Mouse (Mus musculus): ENCODE measurements around the gene Ly6g6e.

Gene Ly6g6e

DNA sequence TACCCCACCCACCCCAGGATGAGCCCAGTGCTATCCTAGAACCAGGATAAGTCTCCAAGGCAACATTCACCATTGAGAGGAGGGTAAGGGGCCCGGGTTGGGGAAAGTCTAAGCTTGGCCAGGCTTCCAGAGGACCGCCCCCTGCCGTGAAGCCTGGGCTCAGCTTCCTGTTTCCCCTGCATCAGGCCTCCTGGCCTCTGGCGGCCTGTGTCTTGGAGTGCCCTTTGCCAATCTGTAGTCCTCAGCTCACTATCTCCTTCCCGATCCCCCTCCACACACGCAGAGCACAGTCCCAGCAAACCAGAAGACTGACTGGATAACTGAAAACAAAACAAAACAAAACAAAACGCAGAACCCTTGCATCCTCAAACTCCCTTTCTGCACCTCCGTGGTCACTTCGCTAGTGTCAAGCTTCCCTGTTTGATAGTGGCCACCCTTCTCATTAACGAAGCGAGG, 27.1 kb upstream of the Ly6g6e start, which contains the start of gene Clic1:
TSS of gene Clic1 (plus strand) at position 406 of the 456 bp plus-strand sequence.
- DNase-seq (ENCODE audit: low read depth) = peak; percentile 90

DNA sequence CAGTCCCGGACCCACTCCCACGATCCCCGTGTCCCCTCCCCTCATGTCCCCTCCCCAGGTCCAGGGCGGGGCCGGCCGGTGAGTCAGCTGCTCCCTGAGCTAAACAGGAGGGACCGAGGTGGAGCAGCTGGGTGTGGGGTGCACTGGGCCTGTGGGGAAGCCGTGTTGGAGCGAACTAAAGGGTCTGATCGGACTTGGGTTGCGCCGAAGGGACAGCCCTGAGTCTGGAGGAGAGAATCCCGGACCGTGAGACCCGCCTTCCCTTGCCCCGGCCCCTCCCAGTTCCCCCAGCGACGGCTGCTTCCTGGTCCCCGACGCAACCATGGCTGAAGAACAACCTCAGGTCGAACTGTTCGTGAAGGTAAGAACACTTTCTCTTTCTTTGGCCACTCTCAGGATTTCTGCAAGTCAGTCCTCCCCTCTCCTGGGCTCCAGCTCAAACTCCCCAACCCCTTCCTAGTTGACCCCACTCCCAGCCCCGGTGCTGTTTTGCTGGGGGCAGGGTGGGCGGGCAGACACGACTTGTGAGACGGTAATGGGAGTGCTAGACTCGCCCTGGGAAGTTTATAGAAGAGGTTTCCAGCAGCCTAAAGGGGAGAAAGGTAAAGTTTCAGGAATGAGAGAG, 26.5 kb upstream of the Ly6g6e start:
- peak; percentile 88 for DNase-seq (ENCODE audit: low read depth)

- peak; percentile 90 for DNase-seq (ENCODE audit: low read depth)
Observed at GRCm38 (mm10) chr17:35051156-35052086, 25.3 kb upstream of the Ly6g6e start.

DNA sequence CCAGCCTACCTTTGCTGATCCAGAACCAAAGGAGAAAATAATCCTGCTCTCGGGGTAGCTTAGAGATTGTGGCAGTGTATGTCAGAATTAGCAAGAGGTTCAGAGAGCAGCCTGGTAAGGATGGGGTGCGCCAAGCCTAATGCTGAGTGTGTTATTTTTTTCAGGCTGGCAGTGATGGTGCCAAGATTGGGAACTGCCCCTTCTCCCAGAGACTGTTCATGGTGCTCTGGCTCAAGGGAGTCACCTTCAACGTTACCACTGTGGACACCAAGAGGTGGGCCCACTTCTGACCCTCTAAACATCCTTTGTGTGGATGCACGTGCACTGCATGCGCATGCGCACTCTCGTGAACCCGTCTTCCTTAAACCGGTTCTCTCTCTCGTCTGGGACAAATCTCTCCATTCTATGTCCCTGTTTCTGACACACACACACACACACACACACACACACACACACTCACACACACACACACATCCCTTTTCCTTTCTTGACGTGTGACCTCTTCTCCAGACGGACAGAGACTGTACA, 24.4 kb upstream of the Ly6g6e start:
- DNase-seq (ENCODE audit: low read depth) = no peak

DNA sequence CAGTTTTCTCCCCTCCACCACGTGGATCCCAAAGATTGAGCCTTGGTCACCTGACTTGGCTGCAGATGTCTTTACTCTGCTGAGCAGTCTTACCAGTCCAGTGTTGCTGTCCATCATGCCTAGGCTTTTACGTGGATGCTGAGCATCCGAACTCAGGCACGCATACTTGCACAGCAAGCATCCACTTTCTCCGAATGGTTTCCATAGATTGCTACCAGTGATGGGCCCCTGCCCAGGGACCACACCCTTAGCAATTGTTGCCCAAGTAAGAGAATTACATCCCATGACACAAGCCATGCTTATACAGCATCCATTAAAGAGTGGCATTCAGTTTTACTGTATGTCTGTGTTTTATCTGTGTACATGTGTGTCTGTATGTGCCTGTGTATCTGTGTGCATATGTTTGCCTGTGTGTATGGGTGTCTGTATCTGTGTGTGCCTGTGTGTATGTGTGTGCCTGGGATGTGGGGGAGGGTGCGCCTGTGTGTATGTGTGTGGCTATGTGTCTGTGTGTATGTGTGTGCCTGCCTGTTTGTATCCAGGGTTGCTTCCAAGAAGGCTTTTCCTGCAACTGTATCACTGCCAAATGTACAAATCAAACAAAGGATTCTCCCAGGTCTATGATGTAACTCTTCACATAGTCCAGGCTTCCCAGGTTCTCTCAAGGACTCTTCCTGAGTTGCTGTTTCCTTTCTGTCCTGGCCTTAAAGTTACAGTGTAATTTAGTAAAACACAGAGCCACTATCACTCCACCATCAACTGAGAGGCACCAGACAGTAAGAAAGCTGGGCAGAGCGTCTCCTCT, 20.8 kb upstream of the Ly6g6e start:
- no peak for DNase-seq (ENCODE audit: low read depth)

GRCm38 (mm10) chr17:35057090-35057489, 19.6 kb upstream of the Ly6g6e start:
- DNase-seq (ENCODE audit: low read depth) = no peak

- DNase-seq (ENCODE audit: low read depth) = no peak
Observed at GRCm38 (mm10) chr17:35058316-35058715, 18.4 kb upstream of the Ly6g6e start.

- DNase-seq (ENCODE audit: low read depth) = peak; percentile 96
Observed at GRCm38 (mm10) chr17:35058911-35059892, 17.5 kb upstream of the Ly6g6e start, which contains the start of gene Ddah2. Gene Ddah2 (plus strand): TSS chr17:35059035.

DNA sequence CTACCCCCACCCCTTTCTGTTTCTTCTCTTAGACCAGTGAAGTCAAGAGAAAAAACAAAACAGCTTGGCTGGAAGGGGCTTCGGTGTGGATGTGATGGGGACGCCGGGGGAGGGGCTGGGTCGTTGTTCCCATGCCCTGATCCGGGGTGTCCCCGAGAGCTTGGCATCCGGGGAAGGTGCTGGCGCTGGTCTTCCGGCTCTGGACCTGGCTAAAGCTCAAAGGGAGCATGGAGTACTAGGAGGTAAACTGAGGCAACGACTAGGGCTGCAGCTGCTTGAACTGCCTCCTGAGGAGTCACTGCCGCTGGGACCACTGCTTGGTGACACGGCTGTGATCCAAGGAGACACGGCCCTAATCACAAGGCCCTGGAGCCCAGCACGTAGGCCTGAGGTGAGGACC, 16.6 kb upstream of the Ly6g6e start:
- no peak for DNase-seq (ENCODE audit: low read depth)

GRCm38 (mm10) chr17:35060737-35061297, 15.9 kb upstream of the Ly6g6e start:
- peak; percentile 53 for DNase-seq (ENCODE audit: low read depth)

GRCm38 (mm10) chr17:35061299-35061698, 15.4 kb upstream of the Ly6g6e start:
- DNase-seq (ENCODE audit: low read depth) = no peak

- peak; percentile 46 for DNase-seq (ENCODE audit: low read depth)
Observed at GRCm38 (mm10) chr17:35063466-35063865, 13.2 kb upstream of the Ly6g6e start.

GRCm38 (mm10) chr17:35064378-35064877, 12.3 kb upstream of the Ly6g6e start:
- no peak for DNase-seq (ENCODE audit: low read depth)

DNA sequence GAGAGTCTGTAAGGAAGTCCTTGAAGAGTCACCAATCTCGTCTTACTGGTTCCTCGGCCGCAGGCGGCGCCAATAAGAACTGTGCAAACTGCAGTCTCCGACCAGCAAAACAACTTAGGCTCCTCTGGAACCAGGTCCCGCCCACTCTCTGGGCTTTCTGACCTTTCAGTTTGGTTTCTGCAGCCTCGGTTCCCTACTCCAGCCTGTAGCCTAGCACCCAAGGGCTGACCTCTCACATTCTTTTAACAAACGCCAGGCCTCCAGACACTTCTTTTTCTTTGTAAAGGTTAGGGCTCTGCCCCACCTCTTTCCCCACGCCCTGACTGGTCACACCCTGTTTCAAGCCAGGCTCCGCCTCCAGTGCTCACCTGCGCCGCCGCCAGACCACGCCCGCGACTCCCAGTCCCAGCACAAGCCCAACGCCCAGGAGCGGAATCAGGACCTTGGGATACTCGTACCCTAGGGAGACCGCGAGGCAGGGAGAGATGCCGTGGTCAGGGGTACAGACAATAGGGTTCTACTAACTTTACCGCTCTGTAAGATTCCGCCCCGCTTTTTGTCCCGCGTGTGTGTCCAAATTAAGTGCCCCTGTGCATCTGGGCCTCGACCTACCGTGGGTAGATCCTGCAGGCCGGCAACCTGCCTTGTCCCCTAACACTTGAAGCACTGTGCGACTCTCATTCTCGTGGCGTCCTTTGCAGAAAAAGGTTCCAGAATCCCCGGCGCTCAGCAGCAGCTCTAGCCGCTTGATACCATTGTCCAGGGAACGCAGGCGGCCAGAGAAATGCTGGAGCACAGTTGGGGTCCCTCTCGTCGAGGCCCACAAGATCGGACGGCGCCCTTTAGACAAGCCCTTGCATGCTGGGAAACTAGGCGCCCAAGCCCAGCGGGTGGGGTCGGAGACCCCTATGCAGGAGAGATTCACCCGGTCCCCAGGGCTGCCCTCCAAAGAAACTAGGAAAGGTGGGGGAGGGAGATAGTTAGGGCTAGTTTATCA, 11.5 kb upstream of the Ly6g6e start, which contains the start of gene Ly6g6c:
TSS of gene Ly6g6c (plus strand) at position 438 of the 997 bp plus-strand sequence.
- DNase-seq (ENCODE audit: low read depth) = no peak

DNA sequence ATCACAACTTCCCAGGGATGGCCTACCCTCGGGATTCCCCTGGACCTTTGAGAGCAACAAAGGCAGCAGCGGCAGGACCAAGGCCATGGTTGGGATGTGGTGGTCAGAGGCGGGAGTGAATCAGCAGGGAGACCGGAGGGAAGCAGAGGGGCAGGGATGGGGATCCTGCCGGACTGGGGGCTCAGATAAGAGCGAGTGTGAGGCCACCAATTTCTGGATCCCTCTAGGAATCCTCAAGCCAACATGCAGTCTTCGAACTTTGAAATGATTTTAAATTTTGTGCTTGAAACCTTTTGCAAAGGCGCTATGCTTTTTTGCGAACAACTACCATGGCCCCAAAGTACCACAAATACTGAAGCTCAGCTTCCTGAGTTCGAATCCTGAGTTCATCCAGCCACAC, 10.6 kb upstream of the Ly6g6e start, which contains the start of gene Mpig6b:
TSS of gene Mpig6b (minus strand) at position 101 of the 400 bp plus-strand sequence.
- DNase-seq (ENCODE audit: low read depth) = no peak

DNA sequence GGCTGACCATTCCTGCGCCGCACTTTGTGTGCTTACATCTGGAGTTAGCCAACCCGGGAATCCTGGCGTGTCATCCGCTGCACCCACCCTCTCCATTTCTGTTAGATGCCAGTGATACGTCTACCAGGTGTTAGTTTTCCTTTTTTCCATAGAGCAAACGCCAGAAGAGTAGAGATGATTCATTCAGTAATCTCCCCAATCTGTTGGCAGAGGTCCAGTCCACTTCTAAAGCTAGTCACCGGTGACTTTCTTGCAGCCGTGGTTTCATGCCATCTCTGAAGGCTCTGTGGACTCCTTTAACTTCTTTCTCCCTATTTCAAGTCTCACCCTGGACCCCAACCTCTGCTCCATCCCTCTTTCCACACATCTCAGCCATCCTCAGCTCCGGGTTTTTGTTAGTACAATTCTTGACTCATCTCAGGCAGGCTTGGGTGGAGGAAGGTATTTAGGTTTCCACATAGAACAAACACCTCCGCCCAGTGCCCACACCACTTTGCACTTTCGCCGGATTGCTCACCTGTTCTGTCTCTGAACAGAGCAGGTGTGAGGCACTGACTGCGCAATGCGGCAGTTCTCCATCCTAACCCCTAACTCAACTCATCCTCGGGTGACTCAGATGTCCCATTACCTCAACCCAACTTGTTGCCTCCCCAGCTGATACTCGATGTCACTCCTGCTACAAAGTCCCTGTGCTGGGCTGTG, 8.3 kb upstream of the Ly6g6e start:
- DNase-seq (ENCODE audit: low read depth) = peak; percentile 52

DNA sequence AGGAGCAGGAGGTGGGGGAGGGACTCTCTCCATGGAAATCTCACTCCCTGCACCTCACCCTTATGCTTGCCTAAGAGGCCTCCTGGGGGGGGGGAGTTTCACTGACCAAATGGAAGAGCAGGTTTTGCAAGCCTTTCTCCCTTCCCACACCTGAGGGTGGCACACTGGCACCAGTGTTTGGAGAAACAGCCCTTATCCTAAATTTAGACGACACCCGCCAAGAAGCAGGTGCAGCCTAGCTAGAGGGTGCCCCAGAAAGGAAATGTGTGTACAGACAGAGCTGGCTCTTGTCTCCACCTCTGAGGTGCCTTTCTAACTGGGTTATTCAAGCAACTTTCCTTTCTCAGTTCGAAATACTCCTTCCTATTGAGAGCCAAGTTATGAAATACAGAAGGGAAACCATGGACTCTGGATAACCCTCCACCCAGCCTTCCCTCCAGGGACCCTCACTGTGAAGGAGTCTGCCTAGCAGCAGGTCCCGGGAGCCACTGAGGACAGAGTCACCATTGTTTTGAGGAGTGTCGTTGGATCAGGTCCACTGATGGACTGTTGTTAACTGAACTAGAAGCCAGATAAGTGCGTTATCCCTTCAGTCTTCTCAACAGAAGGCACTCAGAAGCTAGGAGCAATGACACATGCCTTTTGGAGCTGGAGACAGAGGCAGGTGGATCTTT, 6.0 kb upstream of the Ly6g6e start:
- peak; percentile 18 for DNase-seq (ENCODE audit: low read depth)

Data from NIH3T3 (cell line).